Mouse (Mus musculus): ENCODE measurements around the gene Gm37596.
"Not testable (repeated sequence)": the region's sequence is repeated elsewhere in the genome, so short reads cannot be mapped to it uniquely, and the experiment has no call there.

Gm37596 gene

DNA sequence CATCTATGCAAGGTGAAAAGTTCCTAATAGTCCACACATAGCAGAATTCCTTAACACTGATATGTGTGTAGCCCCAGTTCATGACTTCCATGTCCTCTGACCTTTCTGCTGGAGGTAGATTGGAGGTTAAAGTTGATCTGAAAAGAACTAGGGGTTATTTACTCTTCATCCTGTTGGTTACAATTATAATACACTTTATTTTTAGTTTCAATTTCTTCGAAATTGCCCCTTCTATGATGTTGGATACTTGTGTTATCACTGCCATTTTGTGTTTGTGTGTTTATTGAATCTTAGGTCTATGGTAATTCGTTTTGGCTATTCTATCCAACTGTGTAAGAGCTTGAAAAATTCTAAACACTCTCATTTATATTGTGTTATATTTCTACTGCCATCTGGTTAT is at the start of gene Gm37596:
TSS of gene Gm37596 (minus strand) at position 101 of the 400 bp plus-strand sequence.
- not testable (repeated sequence) for DNase-seq (ENCODE audit: low read depth, low spot score)

DNA sequence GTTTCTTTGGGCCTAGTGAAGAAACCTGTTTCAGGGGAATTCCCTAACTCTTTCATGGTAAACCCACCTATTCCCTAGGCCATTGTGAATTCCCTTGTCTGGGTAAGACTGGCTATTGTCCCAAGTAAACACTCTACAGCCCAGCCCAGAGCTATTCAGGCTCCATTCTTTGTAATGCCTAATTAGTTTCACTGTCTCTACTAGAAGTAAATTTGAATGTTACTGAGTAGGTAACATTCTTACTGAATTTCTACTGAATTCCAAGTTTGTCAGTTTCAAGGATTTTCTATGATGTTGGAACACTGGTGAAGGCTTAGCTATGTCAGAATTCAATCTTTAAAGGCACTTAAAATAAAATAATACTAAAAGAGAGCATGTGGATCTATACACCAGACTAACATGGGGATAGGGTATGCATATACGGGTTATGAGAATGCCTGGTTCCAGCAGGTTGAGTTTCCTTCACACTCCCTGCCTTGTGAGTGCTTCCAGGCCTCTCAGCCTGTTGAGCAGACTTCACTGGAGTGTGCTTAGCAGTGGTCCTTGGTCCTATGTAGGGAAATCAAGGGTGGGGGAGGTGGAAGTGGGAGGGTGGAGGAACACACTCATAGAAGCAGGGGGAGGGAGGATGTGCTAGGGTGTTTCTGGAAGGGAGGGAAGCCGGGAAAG is 16.2 kb upstream of the Gm37596 start:
- DNase-seq (ENCODE audit: low read depth, low spot score) = not testable (repeated sequence)

DNA sequence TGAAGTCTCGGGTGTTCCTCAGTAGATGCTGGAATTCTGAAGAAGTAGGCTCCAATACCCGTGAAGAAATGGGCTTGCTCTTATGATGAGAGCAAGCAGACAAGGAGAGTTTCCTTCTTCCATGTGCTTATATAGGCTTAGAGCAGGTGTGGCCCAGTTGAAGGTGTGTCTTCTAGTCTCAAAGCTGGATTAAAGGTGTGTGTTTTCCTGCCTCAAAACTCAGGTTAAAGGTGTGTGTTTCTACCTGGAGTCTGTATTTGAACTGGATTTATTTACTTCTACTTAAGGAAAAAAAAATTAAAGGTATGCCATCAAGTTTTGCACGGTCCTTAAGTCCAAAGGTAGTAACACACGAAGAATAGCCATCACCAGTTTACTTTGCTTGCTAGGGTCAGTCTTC is 16.7 kb downstream of the Gm37596 start, which contains the start of gene Tdpoz1:
TSS of gene Tdpoz1 (minus strand) at position 101 of the 400 bp plus-strand sequence.
- DNase-seq (ENCODE audit: low read depth, low spot score) = not testable (repeated sequence)

- DNase-seq (ENCODE audit: low read depth, low spot score) = not testable (repeated sequence)
These were observed 21.9 kb downstream of the Gm37596 start for GRCm38 (mm10) chr3:93670805-93671503.

DNA sequence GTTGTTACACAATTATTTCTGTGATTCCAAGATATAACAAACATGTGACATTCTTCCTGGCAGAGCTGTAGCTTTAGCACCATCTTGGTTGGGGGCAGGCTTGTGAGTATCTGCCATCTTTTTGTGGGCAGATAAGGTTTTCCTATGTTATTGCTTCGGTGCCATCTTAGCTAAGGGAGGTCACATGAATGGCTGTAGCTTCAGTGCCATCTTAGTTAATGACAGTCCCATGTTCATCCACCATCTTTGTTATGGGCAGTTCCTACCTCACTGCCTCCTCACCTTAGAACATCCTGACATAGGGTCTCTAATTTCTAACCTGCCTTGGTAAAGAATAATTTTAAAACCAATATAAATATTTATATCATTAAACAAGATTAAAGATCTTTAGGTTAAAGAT is 38.6 kb downstream of the Gm37596 start:
- no peak for DNase-seq (ENCODE audit: low read depth, low spot score)

- DNase-seq (ENCODE audit: low read depth, low spot score) = no peak
These were observed 40.3 kb downstream of the Gm37596 start, which contains the start of gene Tdpoz2 for GRCm38 (mm10) chr3:93652586-93652985. Gene Tdpoz2 (minus strand): TSS chr3:93652686.

Data from WW6 (cell line).